ENCODE assay signal across 8 mouse cellular contexts in the genomic region with DNA sequence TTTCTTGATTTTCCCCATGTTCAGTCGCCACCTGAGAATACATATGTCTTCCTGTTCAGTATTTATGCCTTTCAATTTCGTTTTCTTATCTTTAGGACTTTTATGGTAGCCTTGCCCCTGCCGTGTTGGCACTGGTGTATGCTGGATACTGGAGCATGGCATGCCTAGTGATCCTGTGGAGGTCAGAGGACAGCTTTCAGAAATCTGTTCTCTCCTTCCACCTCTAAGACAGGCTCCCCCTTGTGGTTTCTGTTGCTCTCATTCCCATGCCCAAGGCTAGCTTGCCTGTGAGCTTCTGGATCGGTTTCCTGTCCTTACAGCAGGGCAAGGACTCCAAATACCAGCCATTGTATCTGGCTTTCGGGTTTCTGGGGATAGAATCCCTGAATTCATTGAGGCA. TPM values are rescaled to one million over a fixed set of nuclear protein-coding genes. Genes with fewer than 3 reads are reported as not detected.
A peak's percentile ranks its signal among the peaks of the same experiment; 100 is the strongest.
DNase-seq lines count a peak whose midpoint lies in the region; ATAC-seq and TF ChIP-seq lines count a peak whose summit lies in the region.

No protein-coding gene starts in this region.

- H3K9me3 ChIP-seq in hindbrain, embryonic 10.5 days: no peaks in the 10 kb centered on the region
- no peaks in the 10 kb centered on the region for H3K9me3 ChIP-seq in hindbrain, embryonic 13.5 days
- no peaks in the 10 kb centered on the region for H3K9me3 ChIP-seq in CH12.LX (replicated peaks; ENCODE audit: low read length)

- H3K27ac ChIP-seq in hindbrain, embryonic 10.5 days: no peak overlapping the region
- H3K27ac ChIP-seq in hindbrain, embryonic 13.5 days: no peak overlapping the region
- no peak overlapping the region for H3K27ac ChIP-seq in CH12.LX (ENCODE audit: insufficient read depth, low read depth)

- TF ChIP-seq RAD21 in CH12.LX (IDR thresholded peaks at IDR 0.05; ENCODE audit: low read depth, low read length): peak; percentile 18

- no peak overlapping the region for H3K9ac ChIP-seq in hindbrain, embryonic 13.5 days
- no peak overlapping the region for H3K9ac ChIP-seq in CH12.LX (ENCODE audit: insufficient read depth, low read depth)

- peaks cover 9% of the 10 kb centered on the region for H3K4me1 ChIP-seq in hindbrain, embryonic 10.5 days (replicated peaks)
- H3K4me1 ChIP-seq in hindbrain, embryonic 13.5 days (replicated peaks): peaks cover 9% of the 10 kb centered on the region
- H3K4me1 ChIP-seq in CH12.LX (ENCODE audit: control insufficient read depth in 1 of 2, insufficient read depth in 2 of 2): peaks cover 3% of the 10 kb centered on the region in 2 experiments; a peak in 2 of 4 replicates

- dilution Hi-C loops in CH12.LX (cut with MboI; ENCODE audit: extremely low pct_ligation_motif_present, extremely low pct_unique_long_range_greater_than_20kb, low sequenced_read_pairs): no loop called here

- 33% methylated on average over 5 of the region's 5 CpGs for WGBS in hindbrain, embryonic 10.5 days
- WGBS in hindbrain, embryonic 13.5 days: 40% methylated on average over 5 of the region's 5 CpGs

- TF ChIP-seq POLR2A in CH12.LX (IDR thresholded peaks at IDR 0.05; ENCODE audit: low read depth, low read length): no peak

- H3K4me3 ChIP-seq in hindbrain, embryonic 10.5 days: no peak overlapping the region
- H3K4me3 ChIP-seq in hindbrain, embryonic 13.5 days: no peak overlapping the region
- no peak overlapping the region for H3K4me3 ChIP-seq in CH12.LX (replicated peaks in 1 of 3; ENCODE audit: low read depth in 2 of 3, low read length in 2 of 3, poor library complexity in 1 of 3)

- H3K4me2 ChIP-seq in hindbrain, embryonic 13.5 days: no peak overlapping the region
- no peak overlapping the region for H3K4me2 ChIP-seq in CH12.LX (ENCODE audit: insufficient read depth, low read depth, poor library complexity, severe bottlenecking)

- H3K27me3 ChIP-seq in hindbrain, embryonic 10.5 days (ENCODE audit: insufficient read depth, poor library complexity, severe bottlenecking): peaks cover 6% of the 10 kb centered on the region; the same call in 1 of the 2 replicates
- no peaks in the 10 kb centered on the region for H3K27me3 ChIP-seq in hindbrain, embryonic 13.5 days
- no peaks in the 10 kb centered on the region for H3K27me3 ChIP-seq in CH12.LX (replicated peaks)

- peak; percentile 28 to 70; a peak in 3 of 4 replicates for TF ChIP-seq CTCF in CH12.LX (conservative IDR thresholded peaks at IDR 0.05 in 1 of 2, IDR thresholded peaks at IDR 0.05 in 1 of 2; ENCODE audit: low read depth in 2 of 2, low read length in 2 of 2)

- in situ Hi-C loops in CH12.LX (cut with MboI; ENCODE audit: low pct_ligation_motif_present, low pct_unique_long_range_greater_than_20kb, low sequenced_read_pairs): no loop called here

- peaks cover 8% of the 10 kb centered on the region for H3K36me3 ChIP-seq in hindbrain, embryonic 10.5 days
- peaks cover 15% of the 10 kb centered on the region for H3K36me3 ChIP-seq in hindbrain, embryonic 13.5 days
- H3K36me3 ChIP-seq in CH12.LX (replicated peaks in 1 of 2; ENCODE audit: control insufficient read depth in 1 of 2, insufficient read depth in 1 of 2, low read length in 1 of 2): peaks cover 0 to 4% of the 10 kb centered on the region in 2 experiments

- TF ChIP-seq EP300 in CH12.LX (IDR thresholded peaks at IDR 0.05; ENCODE audit: low read length): 0 out of 2 replicates have a peak, but pooled peaks have one; percentile 12

- peak; percentile 39 for DNase-seq in hindbrain, embryonic 10.5 days (ENCODE audit: low spot score)
- DNase-seq in CH12.LX (ENCODE audit: extremely low read depth): no peak
- DNase-seq in brain, adult 2 months (ENCODE audit: low read depth, low spot score): peak; percentile 43
- peak; percentile 62 to 76 for DNase-seq in kidney, postnatal 36 days
- no peak for DNase-seq in urinary bladder, postnatal 4 days (ENCODE audit: low spot score in 2 of 2)
- no peak for DNase-seq in left cerebral cortex, adult 11 months (ENCODE audit: low spot score)
- no peak for DNase-seq in gastrocnemius, adult 18-20 months (ENCODE audit: low spot score)

- no peaks in the 10 kb centered on the region for H3K79me2 ChIP-seq in CH12.LX (replicated peaks; ENCODE audit: control insufficient read depth, extremely low read depth, insufficient read depth, poor library complexity, severe bottlenecking)

- no peak for ATAC-seq in hindbrain, embryonic 13.5 days (ENCODE audit: low FRiP score)

TF ChIP-seq in CH12.LX, 34 proteins besides CTCF, POLR2A, EP300 and RAD21:
- TF ChIP-seq MEF2A (IDR thresholded peaks at IDR 0.05; ENCODE audit: borderline replicate concordance, low read depth, low read length) (0 out of 2 replicates have a peak, but pooled peaks have one; percentile 47), POLR2AphosphoS2 (IDR thresholded peaks at IDR 0.05; ENCODE audit: low read depth, low read length) (no peak), MAX (IDR thresholded peaks at IDR 0.05; ENCODE audit: low read length) (no peak), SMC3 (IDR thresholded peaks at IDR 0.05; ENCODE audit: low read depth, low read length) (peak; percentile 41), ELF1 (IDR thresholded peaks at IDR 0.05; ENCODE audit: low read depth, low read length) (no peak), IRF4 (IDR thresholded peaks at IDR 0.05; ENCODE audit: low read depth, low read length) (peak; percentile 96), NELFE (IDR thresholded peaks at IDR 0.05; ENCODE audit: low read depth, low read length) (no peak)

RNA-seq across cellular contexts. Expression of a gene that starts 12.0 kb away (rescaled TPM):
- 162 and 186 TPM in 2 replicates for polyA plus RNA-seq in hindbrain, embryonic 10.5 days (2016; fragmentation: Nextera tagmentation; extraction: Ambion mirVana)
- 99.5 and 103 TPM in 2 replicates for polyA plus RNA-seq in hindbrain, embryonic 13.5 days (2015; fragmentation: Nextera tagmentation; extraction: Ambion mirVana)
- total RNA-seq in CH12.LX (2012; rRNA removed) (189 and 226 TPM in 2 replicates), CH12.LX (2014; rRNA removed) (338 and 351 TPM in 2 replicates)
- 288 and 301 TPM in 2 replicates for polyA plus RNA-seq in CH12.LX (2012; ENCODE audit: insufficient read length, low read depth)
- total RNA-seq in gastrocnemius, adult 18-20 months (2021): 10 to 100 TPM; 45.5 to 54.6 TPM

RNA-seq across cellular contexts. Expression of a gene that starts 38.6 kb away (rescaled TPM):
- polyA plus RNA-seq in hindbrain, embryonic 10.5 days (2016; fragmentation: Nextera tagmentation; extraction: Ambion mirVana): 35.6 and 40.9 TPM in 2 replicates
- 43.6 and 48.8 TPM in 2 replicates for polyA plus RNA-seq in hindbrain, embryonic 13.5 days (2015; fragmentation: Nextera tagmentation; extraction: Ambion mirVana)
- total RNA-seq in CH12.LX (2012; rRNA removed) (12.4 and 15.1 TPM in 2 replicates), CH12.LX (2014; rRNA removed) (7.3 and 8.4 TPM in 2 replicates)
- polyA plus RNA-seq in CH12.LX (2012; ENCODE audit: insufficient read length, low read depth): 9.7 and 10.1 TPM in 2 replicates
- 10 to 100 TPM; 13.7 to 14.9 TPM for total RNA-seq in gastrocnemius, adult 18-20 months (2021)

RNA-seq across cellular contexts. Expression of a gene that starts 38.7 kb away (rescaled TPM):
- 25.3 and 27.6 TPM in 2 replicates for polyA plus RNA-seq in hindbrain, embryonic 10.5 days (2016; fragmentation: Nextera tagmentation; extraction: Ambion mirVana)
- 33.7 and 34.0 TPM in 2 replicates for polyA plus RNA-seq in hindbrain, embryonic 13.5 days (2015; fragmentation: Nextera tagmentation; extraction: Ambion mirVana)
- total RNA-seq in CH12.LX (2012; rRNA removed) (13.2 and 15.4 TPM in 2 replicates), CH12.LX (2014; rRNA removed) (14.4 and 14.9 TPM in 2 replicates)
- polyA plus RNA-seq in CH12.LX (2012; ENCODE audit: insufficient read length, low read depth): 14.7 and 15.4 TPM in 2 replicates
- total RNA-seq in gastrocnemius, adult 18-20 months (2021): 10 to 100 TPM; 80.3 to 83.8 TPM

Comparison
In these comparisons a context has a peak if more than half of its experiments do, and no peak if none do; other contexts are left out.
1. DNase-seq: peak in hindbrain, embryonic 10.5 days (single experiment), brain, adult 2 months (single experiment) and kidney, postnatal 36 days (2 of 2); none in CH12.LX (single experiment), urinary bladder, postnatal 4 days (0 of 2), left cerebral cortex, adult 11 months (single experiment) and gastrocnemius, adult 18-20 months (single experiment).